Mouse (Mus musculus) forebrain, embryonic 11.5 days (tissue): Measurements from ENCODE around the gene Appbp2. TPM values are rescaled to one million over a fixed set of nuclear protein-coding genes. Genes with fewer than 3 reads are reported as not detected.
A peak's percentile ranks its signal among the peaks of the same experiment; 100 is the strongest.

Source experiments
- ATAC-seq: fragments of 200-750 bp; cut with Nextera tagmentation; replicated peaks from 2 replicates; pipeline ENCODE4 v1.8.0; 2017; ENCODE audit warnings: moderate TSS enrichment; ENCODE audit not compliant: low FRiP score
- DNase-seq: peaks from one replicate; pipeline ENCODE4 v3.0.0-alpha.2; 2017; ENCODE audit warnings: low spot score
- H3K27ac ChIP-seq: fragments of 300-500 bp; sonication (generic); 2 replicates; pipeline ENCODE4 v1.5.1; 2014; ENCODE audit warnings: low read depth, low read length
- H3K27me3 ChIP-seq: fragments of 300-500 bp; sonication (generic); 2 replicates; pipeline ENCODE4 v1.6.1; 2014; ENCODE audit warnings: mild to moderate bottlenecking, low read length, mixed read lengths; ENCODE audit not compliant: control insufficient read depth, insufficient read depth
- H3K36me3 ChIP-seq: fragments of 300-500 bp; sonication (generic); 2 replicates; pipeline ENCODE4 v1.6.1; 2014; ENCODE audit warnings: mild to moderate bottlenecking, low read length, moderate library complexity, mixed read lengths; ENCODE audit not compliant: control insufficient read depth, insufficient read depth
- H3K4me1 ChIP-seq: fragments of 300-500 bp; sonication (generic); replicated peaks from 2 replicates; pipeline ENCODE4 v1.6.1; 2014; ENCODE audit warnings: low read length, mixed read lengths; ENCODE audit not compliant: control insufficient read depth, insufficient read depth
- H3K4me2 ChIP-seq: fragments of 300-500 bp; sonication (generic); 2 replicates; pipeline ENCODE4 v1.6.1; 2014; ENCODE audit warnings: low read depth, mild to moderate bottlenecking, low read length, moderate library complexity, mixed read lengths; ENCODE audit not compliant: severe bottlenecking
- H3K4me3 ChIP-seq: fragments of 300-500 bp; sonication (generic); 2 replicates; pipeline ENCODE4 v1.5.1; 2014; ENCODE audit warnings: low read depth, low read length
- H3K9ac ChIP-seq: fragments of 300-500 bp; sonication (generic); 2 replicates; pipeline ENCODE4 v1.6.1; 2014; ENCODE audit warnings: low read length
- H3K9me3 ChIP-seq: fragments of 300-500 bp; sonication (generic); 2 replicates; pipeline ENCODE4 v1.6.1; 2016; ENCODE audit warnings: low read length, mixed read lengths; ENCODE audit not compliant: control insufficient read depth
- WGBS: fragments of 180-500 bp; shearing (Covaris S2); extraction: QIAGEN DNeasy Blood & Tissue Kit; methylation state at CpG from one replicate; pipeline ENCODE4 v1.1.7; 2014; 5-methylcytosine and 5-hydroxymethylcytosine counted together
- polyA plus RNA-seq: library from polyadenylated mRNA; unstranded; fragments of >200 nt; fragmentation: Nextera tagmentation; extraction: Ambion mirVana; gene quantifications from 2 replicates; pipeline ENCODE4 v1.2.1, GENCODE M21; 2014

Gene Appbp2
- polyA plus RNA-seq, 1 experiment from 2014 or later, result 61.3 TPM

- H3K9me3 ChIP-seq, result no peaks in the 10 kb centered on the region
- ATAC-seq (no peak), DNase-seq (no peak)
- H3K36me3 ChIP-seq, result no peaks in the 10 kb centered on the region
- WGBS, result 92% methylated on average over 2 of the region's 2 CpGs
- no peaks in the 10 kb centered on the region for H3K27me3 ChIP-seq
- H3K4me1 ChIP-seq, result no peaks in the 10 kb centered on the region
- H3K9ac ChIP-seq, result no peak overlapping the region
- no peak overlapping the region for H3K27ac ChIP-seq
- no peak overlapping the region for H3K4me2 ChIP-seq
- no peak overlapping the region for H3K4me3 ChIP-seq
Measured at GRCm38 (mm10) chr11:85248151-85248550, 13.2 kb upstream of the Appbp2 start.

- no peak overlapping the region for H3K9ac ChIP-seq
- ATAC-seq (no peak), DNase-seq (no peak)
- H3K36me3 ChIP-seq, result no peaks in the 10 kb centered on the region
- H3K27ac ChIP-seq, result no peak overlapping the region
- H3K4me1 ChIP-seq, result no peaks in the 10 kb centered on the region
- no peaks in the 10 kb centered on the region for H3K9me3 ChIP-seq
- H3K4me3 ChIP-seq, result no peak overlapping the region
- WGBS, result 90% methylated on average over 8 of the region's 8 CpGs
- H3K4me2 ChIP-seq, result no peak overlapping the region
- no peaks in the 10 kb centered on the region for H3K27me3 ChIP-seq
Measured at GRCm38 (mm10) chr11:85241226-85241625, 6.3 kb upstream of the Appbp2 start.

GRCm38 (mm10) chr11:85240211-85240610, 5.3 kb upstream of the Appbp2 start:
- H3K9me3 ChIP-seq, result no peaks in the 10 kb centered on the region
- DNase-seq (no peak), ATAC-seq (no peak)
- no peaks in the 10 kb centered on the region for H3K36me3 ChIP-seq
- H3K9ac ChIP-seq, result no peak overlapping the region
- no peaks in the 10 kb centered on the region for H3K4me1 ChIP-seq
- 91% methylated on average over 3 of the region's 3 CpGs for WGBS
- no peak overlapping the region for H3K4me3 ChIP-seq
- H3K27me3 ChIP-seq, result no peaks in the 10 kb centered on the region
- no peak overlapping the region for H3K4me2 ChIP-seq
- no peak overlapping the region for H3K27ac ChIP-seq

DNA sequence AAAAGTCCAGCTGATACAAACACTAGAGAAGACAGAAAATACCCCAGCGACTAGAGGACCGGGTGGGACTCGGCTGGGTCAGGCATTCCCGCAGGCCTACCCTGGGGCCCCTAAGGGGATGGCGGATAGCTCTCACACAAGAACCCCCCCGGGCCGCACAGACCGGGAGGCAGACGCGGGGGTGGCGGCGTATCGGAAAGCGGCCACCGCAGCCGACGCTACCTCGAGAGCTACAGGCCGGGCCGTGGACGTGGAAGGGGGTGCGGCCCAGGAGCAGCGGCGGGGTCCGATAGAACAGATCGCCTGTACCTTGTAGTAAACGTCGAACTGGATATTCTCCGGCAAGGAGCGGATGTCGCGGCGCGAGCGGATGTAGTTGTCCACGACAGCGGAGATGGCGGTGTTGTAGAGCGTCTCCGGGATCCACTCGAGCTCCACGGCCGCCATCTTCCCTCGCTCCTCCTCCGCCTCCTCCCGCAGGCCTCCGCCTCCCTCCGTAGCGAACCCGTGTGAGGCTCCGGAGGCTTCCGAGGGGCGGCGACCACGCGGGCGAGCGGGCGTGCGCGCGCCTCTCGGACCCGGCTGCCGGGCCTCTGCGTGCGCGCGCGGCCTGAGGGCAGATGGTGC, 454 bp downstream of the Appbp2 start:
- DNase-seq (no peak), ATAC-seq (peak; percentile 86)
- Histone ChIP-seq H3K9me3 (no peaks in the 10 kb centered on the region), H3K27me3 (no peaks in the 10 kb centered on the region), H3K4me3 (peak overlapping the region; percentile 99), H3K4me1 (no peaks in the 10 kb centered on the region), H3K9ac (peak overlapping the region; percentile 95), H3K4me2 (peak overlapping the region; percentile 71), H3K36me3 (no peaks in the 10 kb centered on the region), H3K27ac (peak overlapping the region; percentile 99)
- WGBS, result under 1% methylated on average over 64 of the region's 70 CpGs

GRCm38 (mm10) chr11:85233676-85234210, 1.2 kb downstream of the Appbp2 start:
- WGBS, result 17% methylated on average over 9 of the region's 9 CpGs
- DNase-seq (no peak), ATAC-seq (no peak)
- peak overlapping the region; percentile 99 for H3K4me3 ChIP-seq
- H3K9ac ChIP-seq, result peak overlapping the region; percentile 95
- no peaks in the 10 kb centered on the region for H3K9me3 ChIP-seq
- H3K36me3 ChIP-seq, result no peaks in the 10 kb centered on the region
- no peak overlapping the region for H3K27ac ChIP-seq
- H3K27me3 ChIP-seq, result no peaks in the 10 kb centered on the region
- H3K4me2 ChIP-seq, result peak overlapping the region; percentile 71
- no peaks in the 10 kb centered on the region for H3K4me1 ChIP-seq

DNA sequence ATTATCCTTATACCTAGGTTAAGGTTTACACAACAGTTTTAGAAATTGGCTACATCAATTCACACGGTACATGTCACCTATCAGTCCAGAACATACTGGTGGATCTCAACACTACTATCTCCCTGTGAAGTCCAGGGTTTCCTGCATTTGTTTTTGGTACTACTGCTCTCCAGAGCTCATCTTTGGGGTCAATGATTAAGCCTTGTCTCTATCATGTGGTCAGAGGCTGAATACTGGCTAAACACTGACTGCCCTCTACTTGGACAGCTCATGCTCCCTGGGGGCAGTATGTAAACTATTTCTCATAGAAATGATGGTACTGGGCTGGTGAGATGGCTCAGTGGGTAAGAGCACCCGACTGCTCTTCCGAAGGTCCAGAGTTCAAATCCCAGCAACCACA, 11.7 kb downstream of the Appbp2 start:
- Histone ChIP-seq H3K4me2 (no peak overlapping the region), H3K4me3 (no peak overlapping the region), H3K9ac (no peak overlapping the region), H3K4me1 (no peaks in the 10 kb centered on the region), H3K27ac (no peak overlapping the region), H3K27me3 (no peaks in the 10 kb centered on the region), H3K9me3 (no peaks in the 10 kb centered on the region), H3K36me3 (no peaks in the 10 kb centered on the region)
- 95% methylated on average over 3 of the region's 3 CpGs for WGBS
- ATAC-seq (no peak), DNase-seq (no peak)

- no peak overlapping the region for H3K27ac ChIP-seq
- 94% methylated on average over 6 of the region's 6 CpGs for WGBS
- no peaks in the 10 kb centered on the region for H3K27me3 ChIP-seq
- H3K4me3 ChIP-seq, result no peak overlapping the region
- H3K4me2 ChIP-seq, result no peak overlapping the region
- DNase-seq, result no peak
- no peaks in the 10 kb centered on the region for H3K4me1 ChIP-seq
- no peaks in the 10 kb centered on the region for H3K36me3 ChIP-seq
- ATAC-seq, result no peak
- H3K9ac ChIP-seq, result no peak overlapping the region
- H3K9me3 ChIP-seq, result no peaks in the 10 kb centered on the region
Measured at GRCm38 (mm10) chr11:85222561-85222960, 12.4 kb downstream of the Appbp2 start.

DNA sequence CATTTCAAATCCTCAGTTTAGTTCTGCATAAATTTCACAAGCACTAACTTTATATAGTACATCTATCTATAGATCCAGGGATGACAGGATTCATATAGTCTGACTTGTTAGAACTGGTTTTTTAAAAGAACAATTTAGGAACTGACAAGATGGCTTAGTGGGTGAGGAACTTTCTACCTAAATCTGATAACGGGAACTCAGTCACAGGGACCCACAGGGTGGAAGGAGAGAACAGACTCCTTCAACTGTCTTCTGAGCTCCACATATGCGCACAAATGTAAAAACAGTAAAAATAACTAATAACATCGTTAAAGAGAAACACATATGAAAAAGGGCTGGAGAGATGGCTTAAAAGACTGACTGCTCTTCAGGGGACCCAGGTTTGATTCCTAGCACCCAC, 15.9 kb downstream of the Appbp2 start:
- DNase-seq (no peak), ATAC-seq (no peak)
- Histone ChIP-seq H3K4me3 (no peak overlapping the region), H3K9ac (no peak overlapping the region), H3K27ac (no peak overlapping the region), H3K9me3 (no peaks in the 10 kb centered on the region), H3K4me2 (no peak overlapping the region), H3K27me3 (no peaks in the 10 kb centered on the region), H3K4me1 (no peaks in the 10 kb centered on the region), H3K36me3 (no peaks in the 10 kb centered on the region)
- 96% methylated on average over 3 of the region's 3 CpGs for WGBS

DNA sequence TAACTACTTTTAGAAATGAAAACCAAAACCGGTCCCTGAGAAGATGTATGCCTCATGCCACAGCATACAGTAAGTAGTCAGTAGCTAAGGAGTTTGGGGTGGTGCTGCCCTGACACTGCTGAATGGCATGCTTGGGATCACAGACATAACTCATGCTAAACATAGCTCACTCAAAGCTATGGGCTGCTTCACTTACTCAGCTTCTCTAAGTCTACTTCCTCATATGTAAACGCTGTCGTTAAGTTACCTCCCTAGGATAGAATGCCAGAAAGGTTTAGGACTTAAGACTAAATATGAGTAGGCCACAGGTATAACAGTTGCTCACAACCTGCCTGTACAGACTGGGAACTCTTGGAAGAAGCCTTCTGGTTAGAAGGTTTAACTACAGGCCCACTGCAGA, 20.3 kb downstream of the Appbp2 start:
- Histone ChIP-seq H3K4me2 (no peak overlapping the region), H3K9ac (no peak overlapping the region), H3K27ac (no peak overlapping the region), H3K4me1 (no peaks in the 10 kb centered on the region), H3K27me3 (no peaks in the 10 kb centered on the region), H3K4me3 (no peak overlapping the region), H3K36me3 (peaks cover 3% of the 10 kb centered on the region; the same call in 1 of the 2 replicates), H3K9me3 (no peaks in the 10 kb centered on the region)
- no peak for DNase-seq
- WGBS, result 97% methylated on average over 3 of the region's 3 CpGs
- no peak for ATAC-seq
